Mouse (Mus musculus) heart, embryonic 13.5 days (tissue): ENCODE data around the gene Pxylp1. TPM values are rescaled to one million over a fixed set of nuclear protein-coding genes. Genes with fewer than 3 reads are reported as not detected.

Experiments used
- ATAC-seq: fragments of 200-750 bp; cut with Nextera tagmentation; 2 replicates; pipeline ENCODE4 v1.8.0; 2017; ENCODE audit warnings: moderate TSS enrichment; ENCODE audit not compliant: insufficient number of reproducible peaks, low FRiP score, low TSS enrichment; ENCODE audit errors: extremely low read depth
- H3K27ac ChIP-seq: fragments of 300-500 bp; sonication (generic); replicated peaks from 2 replicates; pipeline ENCODE4 v1.5.1; 2015; ENCODE audit warnings: moderate library complexity, mild to moderate bottlenecking, inconsistent platforms
- H3K27me3 ChIP-seq: fragments of 300-500 bp; sonication (generic); replicated peaks from 2 replicates; pipeline ENCODE4 v1.6.1; 2015; ENCODE audit warnings: mild to moderate bottlenecking, inconsistent platforms
- H3K36me3 ChIP-seq: fragments of 300-500 bp; sonication (generic); 2 replicates; pipeline ENCODE4 v1.6.1; 2015; ENCODE audit warnings: mild to moderate bottlenecking, inconsistent platforms
- H3K4me1 ChIP-seq: fragments of 300-500 bp; sonication (generic); 2 replicates; pipeline ENCODE4 v1.6.1; 2015; ENCODE audit warnings: inconsistent platforms
- H3K4me2 ChIP-seq: fragments of 300-500 bp; sonication (generic); 2 replicates; pipeline ENCODE4 v1.6.1; 2015; ENCODE audit warnings: inconsistent platforms, mild to moderate bottlenecking, moderate library complexity
- H3K4me3 ChIP-seq: fragments of 300-500 bp; sonication (generic); 2 replicates; pipeline ENCODE4 v1.5.1; 2015; ENCODE audit warnings: moderate library complexity, mild to moderate bottlenecking, inconsistent platforms
- H3K9ac ChIP-seq: fragments of 300-500 bp; sonication (generic); 2 replicates; pipeline ENCODE4 v1.6.1; 2015; ENCODE audit warnings: inconsistent platforms, mild to moderate bottlenecking, moderate library complexity
- H3K9me3 ChIP-seq: fragments of 300-500 bp; sonication (generic); 2 replicates; pipeline ENCODE4 v1.6.1; 2016; ENCODE audit warnings: inconsistent platforms
- whole genome bisulfite sequencing: fragments of 180-500 bp; shearing (Covaris S2); methylation state at CpG from one replicate; pipeline ENCODE4 v1.1.7; 2015; ENCODE audit warnings: mixed read lengths; 5-methylcytosine and 5-hydroxymethylcytosine counted together
- polyA plus RNA-seq: library from polyadenylated mRNA; unstranded; fragments of >200 nt; fragmentation: Nextera tagmentation; extraction: Ambion mirVana; gene quantifications from 2 replicates; pipeline ENCODE4 v1.2.1, GENCODE M21; 2015

The Pxylp1 gene
- polyA plus RNA-seq, 1 experiment from 2014 or later = 29.5 TPM

DNA sequence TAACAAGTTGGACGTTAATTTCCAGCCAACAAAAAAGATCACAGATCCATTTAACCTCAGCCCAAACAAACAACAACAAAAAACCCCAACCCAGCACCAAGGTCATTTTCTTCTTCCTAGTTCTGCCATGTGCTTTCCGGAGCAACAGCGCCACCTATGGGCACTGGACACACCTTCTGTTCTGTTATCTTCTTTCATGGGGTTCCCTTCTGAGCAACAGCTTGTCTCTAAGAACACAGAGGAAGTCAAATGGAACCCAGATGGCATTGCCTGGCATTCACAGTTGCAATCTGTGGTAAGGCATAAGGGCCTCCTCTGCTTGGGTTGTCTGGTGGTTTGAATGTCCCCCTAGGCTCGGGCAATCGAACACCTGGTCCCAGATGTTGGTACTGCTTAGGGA, 19.4 kb downstream of the Pxylp1 start:
- no peak for ATAC-seq

GRCm38 (mm10) chr9:96870104-96870503, 22.4 kb downstream of the Pxylp1 start:
- no peaks in the 10 kb centered on the region for H3K27me3 ChIP-seq
- H3K4me1 ChIP-seq = peaks cover 47% of the 10 kb centered on the region
- no peak overlapping the region for H3K4me2 ChIP-seq
- H3K36me3 ChIP-seq = 0 out of 2 replicates have a peak, but pooled peaks cover 3% of the 10 kb centered on the region
- H3K9ac ChIP-seq = no peak overlapping the region
- peak overlapping the region; percentile 36 for H3K27ac ChIP-seq
- no peak overlapping the region for H3K4me3 ChIP-seq
- ATAC-seq = no peak
- 63% methylated on average over 8 of the region's 8 CpGs for WGBS
- H3K9me3 ChIP-seq = no peaks in the 10 kb centered on the region

More for the DNA sequence above, 19.4 kb downstream of the Pxylp1 start:
- Histone ChIP-seq H3K4me2 (no peak overlapping the region), H3K27me3 (no peaks in the 10 kb centered on the region), H3K27ac (no peak overlapping the region), H3K4me3 (no peak overlapping the region), H3K9me3 (no peaks in the 10 kb centered on the region), H3K36me3 (0 out of 2 replicates have a peak, but pooled peaks cover 3% of the 10 kb centered on the region), H3K4me1 (peaks cover 55% of the 10 kb centered on the region), H3K9ac (no peak overlapping the region)
- WGBS = 67% methylated on average over 5 of the region's 5 CpGs

DNA sequence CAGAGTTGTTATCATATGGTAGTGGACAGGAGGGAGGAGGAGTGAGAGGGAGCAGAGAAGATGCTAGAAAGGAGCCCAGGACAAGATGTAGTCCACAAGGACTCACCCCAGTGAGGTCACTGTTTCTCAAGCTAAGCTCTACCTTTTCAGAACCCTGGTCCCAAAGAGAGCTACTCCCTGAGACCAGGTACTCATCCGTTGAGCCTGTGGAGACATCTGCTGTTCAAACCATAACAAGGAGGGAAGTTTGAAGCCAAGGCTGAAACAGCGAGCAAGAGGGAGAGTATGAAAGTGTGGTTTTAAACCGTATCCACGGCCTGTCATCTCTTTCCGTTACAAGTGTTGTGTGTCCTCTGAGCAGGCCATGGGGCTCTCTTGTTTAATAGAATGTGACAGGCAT, 22.9 kb downstream of the Pxylp1 start:
- Histone ChIP-seq H3K27ac (peak overlapping the region; percentile 36; the same call in 1 of the 2 replicates), H3K4me2 (no peak overlapping the region), H3K27me3 (no peaks in the 10 kb centered on the region), H3K9me3 (no peaks in the 10 kb centered on the region), H3K9ac (no peak overlapping the region), H3K4me1 (peaks cover 49% of the 10 kb centered on the region), H3K4me3 (no peak overlapping the region), H3K36me3 (0 out of 2 replicates have a peak, but pooled peaks cover 3% of the 10 kb centered on the region)
- 73% methylated on average over 5 of the region's 5 CpGs for WGBS
- ATAC-seq = no peak

- Histone ChIP-seq H3K4me3 (no peak overlapping the region), H3K4me1 (peaks cover 55% of the 10 kb centered on the region), H3K27ac (no peak overlapping the region), H3K4me2 (no peak overlapping the region), H3K36me3 (0 out of 2 replicates have a peak, but pooled peaks cover 3% of the 10 kb centered on the region), H3K27me3 (no peaks in the 10 kb centered on the region), H3K9ac (no peak overlapping the region), H3K9me3 (no peaks in the 10 kb centered on the region)
- no peak for ATAC-seq
- WGBS = 80% methylated on average over 6 of the region's 6 CpGs
Observed at GRCm38 (mm10) chr9:96868546-96868945, 23.9 kb downstream of the Pxylp1 start.

GRCm38 (mm10) chr9:96867165-96867564, 25.3 kb downstream of the Pxylp1 start:
- no peak overlapping the region for H3K4me3 ChIP-seq
- H3K9ac ChIP-seq = no peak overlapping the region
- no peaks in the 10 kb centered on the region for H3K9me3 ChIP-seq
- H3K27me3 ChIP-seq = no peaks in the 10 kb centered on the region
- WGBS = 68% methylated on average over 7 of the region's 7 CpGs
- ATAC-seq = no peak
- H3K4me1 ChIP-seq = peaks cover 69% of the 10 kb centered on the region
- H3K27ac ChIP-seq = no peak overlapping the region
- H3K4me2 ChIP-seq = no peak overlapping the region
- H3K36me3 ChIP-seq = 0 out of 2 replicates have a peak, but pooled peaks cover 3% of the 10 kb centered on the region

DNA sequence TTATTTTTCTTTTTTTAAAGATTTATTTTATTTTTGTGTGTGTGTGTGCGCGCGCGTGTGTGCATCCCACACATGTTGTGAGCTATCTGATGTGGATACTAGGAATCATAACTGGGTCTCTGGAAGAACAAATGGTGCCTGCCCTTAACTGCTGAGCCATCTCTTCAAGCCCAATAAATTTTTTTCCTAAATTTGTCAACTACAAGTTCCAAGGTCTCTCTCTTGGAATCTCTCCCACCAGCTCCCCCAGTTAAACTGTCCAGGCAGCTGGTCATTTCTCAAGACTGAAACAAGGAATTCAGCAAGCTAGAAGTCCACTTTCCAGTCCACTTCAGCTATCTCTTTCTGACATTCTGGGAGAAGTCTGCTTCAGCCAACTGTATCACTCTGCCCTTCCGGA, 26.3 kb downstream of the Pxylp1 start:
- Histone ChIP-seq H3K36me3 (no peaks in the 10 kb centered on the region), H3K4me3 (no peak overlapping the region), H3K27ac (no peak overlapping the region), H3K4me1 (peaks cover 78% of the 10 kb centered on the region), H3K9ac (no peak overlapping the region), H3K4me2 (no peak overlapping the region), H3K27me3 (no peaks in the 10 kb centered on the region), H3K9me3 (no peaks in the 10 kb centered on the region)
- 91% methylated on average over 5 of the region's 5 CpGs for WGBS
- ATAC-seq = no peak

- Histone ChIP-seq H3K9ac (no peak overlapping the region), H3K4me3 (no peak overlapping the region), H3K27me3 (no peaks in the 10 kb centered on the region), H3K9me3 (no peaks in the 10 kb centered on the region), H3K36me3 (no peaks in the 10 kb centered on the region), H3K4me1 (peaks cover 84% of the 10 kb centered on the region), H3K4me2 (no peak overlapping the region), H3K27ac (no peak overlapping the region)
- 71% methylated on average over 16 of the region's 16 CpGs for WGBS
- no peak for ATAC-seq
Observed at GRCm38 (mm10) chr9:96865473-96866050, 26.9 kb downstream of the Pxylp1 start.

DNA sequence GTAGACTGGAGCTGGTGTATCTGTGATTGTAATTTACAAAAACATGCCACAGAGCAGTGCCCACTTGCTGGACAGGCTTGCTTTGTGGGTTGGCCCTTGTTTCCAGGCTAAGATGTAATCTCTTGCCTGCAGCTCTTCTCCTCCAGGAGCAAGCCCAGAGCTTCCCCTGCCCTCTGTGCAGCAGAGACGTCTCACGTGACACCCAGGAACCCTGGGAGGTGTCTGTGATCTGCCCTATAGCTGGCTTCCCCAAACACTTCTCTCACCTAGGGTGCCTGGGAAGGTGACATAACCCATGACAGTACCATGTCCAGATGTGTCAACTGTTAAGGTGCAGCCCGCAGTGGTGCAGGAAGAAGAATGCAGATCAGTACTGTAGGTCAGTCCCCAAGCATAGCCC, 28.9 kb downstream of the Pxylp1 start:
- H3K4me2 ChIP-seq = no peak overlapping the region
- no peaks in the 10 kb centered on the region for H3K36me3 ChIP-seq
- ATAC-seq = no peak
- H3K9ac ChIP-seq = no peak overlapping the region; the same call in 1 of the 2 replicates
- H3K4me1 ChIP-seq = peaks cover 84% of the 10 kb centered on the region
- WGBS = 36% methylated on average over 3 of the region's 3 CpGs
- H3K4me3 ChIP-seq = no peak overlapping the region
- peak overlapping the region; percentile 24; the same call in 1 of the 2 replicates for H3K27ac ChIP-seq
- no peaks in the 10 kb centered on the region for H3K27me3 ChIP-seq
- H3K9me3 ChIP-seq = no peaks in the 10 kb centered on the region

- 0 out of 2 replicates have a peak overlapping the region, but pooled peaks have one; percentile 24 for H3K27ac ChIP-seq
- WGBS = 35% methylated on average over 4 of the region's 4 CpGs
- H3K27me3 ChIP-seq = no peaks in the 10 kb centered on the region
- no peak for ATAC-seq
- H3K4me2 ChIP-seq = no peak overlapping the region
- no peaks in the 10 kb centered on the region for H3K9me3 ChIP-seq
- no peaks in the 10 kb centered on the region for H3K36me3 ChIP-seq
- peaks cover 88% of the 10 kb centered on the region for H3K4me1 ChIP-seq
- H3K4me3 ChIP-seq = no peak overlapping the region
- H3K9ac ChIP-seq = no peak overlapping the region
Observed at GRCm38 (mm10) chr9:96862836-96863235, 29.6 kb downstream of the Pxylp1 start.

GRCm38 (mm10) chr9:96861092-96861487, 31.4 kb downstream of the Pxylp1 start:
- Histone ChIP-seq H3K27ac (peak overlapping the region; percentile 40; the same call in 1 of the 2 replicates), H3K9me3 (no peaks in the 10 kb centered on the region), H3K4me1 (peaks cover 80% of the 10 kb centered on the region), H3K4me3 (no peak overlapping the region), H3K9ac (no peak overlapping the region), H3K36me3 (no peaks in the 10 kb centered on the region), H3K4me2 (no peak overlapping the region), H3K27me3 (no peaks in the 10 kb centered on the region)
- ATAC-seq = no peak
- WGBS = 68% methylated on average over 10 of the region's 10 CpGs

DNA sequence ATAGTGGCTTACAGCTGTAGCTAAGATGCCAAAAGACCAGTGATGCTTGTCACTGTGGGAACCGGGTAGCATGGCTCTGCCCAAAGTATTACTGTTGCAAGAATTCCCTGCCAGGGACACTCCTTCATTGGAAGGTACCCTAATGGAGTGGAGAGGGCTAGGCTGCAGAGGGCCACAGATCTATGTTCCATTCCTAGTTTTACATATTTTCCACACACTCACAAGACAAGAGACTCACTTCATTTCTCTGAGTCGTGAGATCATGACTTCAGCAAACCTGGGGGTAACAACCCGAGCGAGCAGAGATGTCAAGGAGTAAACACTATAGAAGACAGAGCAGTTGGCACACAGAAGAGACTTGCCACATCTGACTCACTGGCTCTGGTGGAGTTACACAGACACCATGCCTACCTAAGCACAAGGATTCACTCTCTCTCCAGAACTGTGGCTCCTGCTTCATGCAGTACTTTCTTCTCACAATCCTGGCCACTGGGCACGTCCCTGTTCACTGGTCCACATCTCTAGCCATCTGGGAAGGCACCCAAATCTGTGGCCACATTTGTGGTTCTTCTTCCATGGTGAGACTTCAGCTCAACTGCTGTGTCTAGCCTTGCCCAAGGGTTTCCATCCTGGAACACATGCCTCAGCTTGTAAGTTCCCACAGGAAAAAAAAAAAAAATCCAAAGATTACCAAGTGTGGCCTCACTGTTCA, 31.9 kb downstream of the Pxylp1 start:
- H3K9ac ChIP-seq = no peak overlapping the region
- no peak overlapping the region for H3K4me2 ChIP-seq
- no peak overlapping the region for H3K4me3 ChIP-seq
- ATAC-seq = no peak
- H3K4me1 ChIP-seq = peaks cover 76% of the 10 kb centered on the region
- no peaks in the 10 kb centered on the region for H3K36me3 ChIP-seq
- H3K27ac ChIP-seq = peak overlapping the region; percentile 40
- no peaks in the 10 kb centered on the region for H3K27me3 ChIP-seq
- no peaks in the 10 kb centered on the region for H3K9me3 ChIP-seq
- WGBS = 84% methylated on average over 5 of the region's 5 CpGs
